Mouse (Mus musculus): ENCODE results near the gene Sox6. TPM values are rescaled to one million over a fixed set of nuclear protein-coding genes. Genes with fewer than 3 reads are reported as not detected.

Sox6 gene
- total RNA-seq, 2 experiments from 2014 or later: 0.45 to 0.99 TPM

DNA sequence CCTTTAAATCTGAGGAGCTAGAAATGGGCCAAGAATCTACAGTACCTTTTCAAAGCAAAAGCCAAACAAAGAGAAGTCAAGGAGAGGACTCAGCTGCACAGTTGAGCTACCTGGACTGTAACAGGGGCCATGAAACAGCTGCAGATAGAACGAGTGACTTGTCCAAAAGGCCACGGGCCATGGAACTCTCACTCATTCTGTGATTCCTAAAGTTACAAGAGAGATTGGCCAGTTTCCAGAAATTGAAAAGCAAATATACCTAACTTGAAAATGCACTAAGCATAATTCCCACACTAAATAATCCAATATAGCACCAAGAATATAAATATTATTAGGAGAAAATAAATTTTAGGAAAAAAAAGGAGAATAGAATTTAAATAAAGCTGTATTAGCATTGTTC is 274.7 kb downstream of the Sox6 start:
- ATAC-seq (ENCODE audit: poor library complexity, severe bottlenecking): no peak

DNA sequence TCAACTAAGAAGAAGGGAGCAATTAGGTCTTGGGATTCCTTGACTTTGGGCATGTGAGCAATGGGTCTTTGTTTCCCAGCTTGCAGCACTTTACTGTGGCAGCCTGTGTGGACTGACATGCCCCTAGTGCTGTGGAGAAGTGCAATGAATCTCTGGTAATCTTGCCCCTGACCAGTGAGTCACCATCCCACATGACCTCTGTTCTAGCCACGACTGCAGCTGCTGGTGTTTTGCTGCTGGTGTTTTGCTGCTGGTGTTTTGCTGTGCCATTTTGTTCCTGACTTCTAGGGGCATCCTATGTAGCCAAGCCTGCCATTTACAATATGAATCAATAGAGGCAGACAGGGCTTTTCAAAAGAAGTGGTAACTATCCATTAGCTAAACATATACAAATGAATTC is 280.4 kb downstream of the Sox6 start:
- ATAC-seq (ENCODE audit: poor library complexity, severe bottlenecking): no peak

DNA sequence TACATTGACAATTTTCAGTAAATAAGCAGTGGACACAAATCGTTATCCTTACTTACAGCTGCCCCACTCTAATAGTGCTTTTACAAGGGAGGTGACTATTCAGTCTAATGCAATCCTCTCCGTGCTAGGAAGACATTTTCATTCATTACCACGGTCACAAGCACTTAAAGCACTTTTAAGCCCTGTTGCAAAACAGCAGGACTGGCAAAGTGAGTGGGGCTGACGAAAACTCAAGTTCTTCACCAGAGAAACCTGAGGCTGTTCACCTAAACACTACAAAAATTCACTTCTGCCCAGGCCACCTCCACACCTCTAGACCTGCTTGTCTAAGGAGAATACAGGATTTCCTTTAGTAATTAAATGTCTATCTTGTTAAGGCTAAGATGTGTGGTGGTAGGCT is 283.3 kb downstream of the Sox6 start:
- no peak for ATAC-seq (ENCODE audit: poor library complexity, severe bottlenecking)

DNA sequence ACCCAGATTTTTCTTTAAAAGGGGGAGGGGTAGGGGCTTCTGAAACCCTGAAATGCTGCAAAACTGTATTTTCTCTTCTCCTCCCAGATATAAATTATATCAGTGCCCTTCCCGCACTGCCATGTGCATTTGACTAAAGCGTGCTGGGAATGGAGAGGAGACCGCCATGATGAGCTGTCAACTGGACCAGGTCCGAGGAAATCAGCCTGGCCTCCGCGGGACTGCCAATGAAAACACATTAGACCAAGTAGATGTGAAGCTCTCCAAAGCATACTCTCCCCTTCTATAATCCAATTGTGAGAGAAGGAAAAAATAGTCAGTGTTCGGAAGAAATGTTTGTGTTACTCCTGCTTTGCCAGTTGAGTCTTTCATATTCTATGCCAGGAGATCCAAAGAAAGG is 284.4 kb downstream of the Sox6 start:
- no peak for ATAC-seq (ENCODE audit: poor library complexity, severe bottlenecking)

DNA sequence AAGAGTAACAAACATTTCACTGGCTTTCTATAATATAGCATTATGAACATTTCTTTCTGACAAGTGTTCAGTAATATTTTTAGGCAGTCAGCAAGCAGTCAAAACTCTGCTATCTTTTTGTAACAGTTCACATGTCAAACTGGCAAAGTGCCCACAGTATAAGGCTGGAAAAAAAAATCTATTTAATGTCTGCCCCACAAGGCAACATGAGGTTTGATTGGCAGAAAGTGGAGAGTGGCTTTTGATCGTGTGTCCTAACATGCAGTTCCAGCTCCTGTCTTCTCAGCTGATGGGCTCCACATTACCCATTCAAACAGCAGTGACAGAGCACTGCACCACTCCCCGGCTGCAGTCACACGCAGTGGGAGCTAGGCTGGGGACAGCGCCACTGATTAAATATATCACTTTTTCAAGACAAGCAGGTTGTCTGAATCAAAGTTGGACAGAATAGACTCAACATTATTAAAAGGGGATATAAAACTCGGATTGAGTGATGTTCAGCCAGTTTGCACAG is 286.4 kb downstream of the Sox6 start:
- no peak for ATAC-seq (ENCODE audit: poor library complexity, severe bottlenecking)

DNA sequence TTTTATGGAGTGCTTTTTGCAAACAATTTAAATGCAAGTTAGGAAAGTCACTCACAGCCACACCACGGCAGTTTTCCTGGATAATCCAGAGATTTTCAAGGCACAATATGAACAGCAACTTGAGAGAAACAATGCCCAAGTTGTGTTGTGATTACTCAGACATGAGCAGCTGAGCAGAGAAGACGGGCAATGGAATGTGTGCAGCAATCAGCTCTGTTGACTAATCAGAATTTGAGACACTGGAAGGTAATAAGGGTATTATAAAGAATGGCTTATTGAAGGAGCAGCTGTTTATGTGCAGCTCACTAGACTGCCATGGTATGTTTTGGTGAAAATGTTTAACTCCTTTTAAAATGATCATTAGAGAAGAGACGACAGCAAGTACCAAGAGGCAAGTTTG is 287.5 kb downstream of the Sox6 start:
- ATAC-seq (ENCODE audit: poor library complexity, severe bottlenecking): no peak

DNA sequence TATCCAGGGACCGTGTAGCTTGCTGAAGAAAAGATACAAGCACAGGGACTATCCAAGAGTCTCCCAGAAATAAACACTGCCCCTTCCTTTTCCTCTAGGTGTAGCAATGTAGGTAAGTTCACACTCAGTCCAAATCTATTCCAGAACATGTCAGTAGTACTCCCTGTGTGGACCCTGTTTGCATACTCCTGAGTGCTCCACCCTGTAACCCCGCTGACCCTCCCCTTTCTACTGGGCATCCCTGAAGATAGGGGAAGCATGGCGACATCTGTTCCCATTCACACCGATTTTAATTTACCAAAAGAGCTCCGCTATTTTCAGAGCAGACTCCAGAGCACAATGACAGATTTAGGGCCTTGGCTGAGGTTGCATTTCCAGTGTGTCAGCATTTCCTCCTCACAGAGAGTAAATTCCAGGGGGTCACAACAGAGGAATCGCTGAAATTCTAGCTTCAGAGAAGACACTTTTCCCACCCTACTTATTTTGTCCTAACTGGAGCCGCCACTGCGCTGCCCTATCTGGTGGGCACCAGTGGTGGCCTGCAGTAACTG is 288.2 kb downstream of the Sox6 start:
- no peak for ATAC-seq (ENCODE audit: poor library complexity, severe bottlenecking)

DNA sequence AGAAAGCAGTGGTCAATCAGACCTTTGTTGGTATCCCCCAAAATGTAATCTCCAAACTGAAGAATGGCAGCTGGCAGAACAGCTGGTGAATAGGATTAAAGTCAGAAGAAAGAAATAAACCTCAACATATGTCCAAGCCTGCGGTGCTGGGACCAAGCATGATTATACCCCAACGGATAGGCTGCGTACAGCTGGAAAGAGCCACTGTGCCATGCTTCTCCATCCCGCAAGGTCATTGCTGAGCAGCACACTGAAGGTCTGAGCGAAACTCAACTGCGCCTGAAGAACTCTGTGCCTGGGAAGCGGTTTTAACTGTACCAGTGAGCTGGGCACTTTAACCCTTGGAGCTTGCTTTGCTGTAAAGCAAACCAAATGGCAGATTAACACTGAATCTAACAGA is 291.1 kb downstream of the Sox6 start:
- ATAC-seq (ENCODE audit: poor library complexity, severe bottlenecking): no peak

DNA sequence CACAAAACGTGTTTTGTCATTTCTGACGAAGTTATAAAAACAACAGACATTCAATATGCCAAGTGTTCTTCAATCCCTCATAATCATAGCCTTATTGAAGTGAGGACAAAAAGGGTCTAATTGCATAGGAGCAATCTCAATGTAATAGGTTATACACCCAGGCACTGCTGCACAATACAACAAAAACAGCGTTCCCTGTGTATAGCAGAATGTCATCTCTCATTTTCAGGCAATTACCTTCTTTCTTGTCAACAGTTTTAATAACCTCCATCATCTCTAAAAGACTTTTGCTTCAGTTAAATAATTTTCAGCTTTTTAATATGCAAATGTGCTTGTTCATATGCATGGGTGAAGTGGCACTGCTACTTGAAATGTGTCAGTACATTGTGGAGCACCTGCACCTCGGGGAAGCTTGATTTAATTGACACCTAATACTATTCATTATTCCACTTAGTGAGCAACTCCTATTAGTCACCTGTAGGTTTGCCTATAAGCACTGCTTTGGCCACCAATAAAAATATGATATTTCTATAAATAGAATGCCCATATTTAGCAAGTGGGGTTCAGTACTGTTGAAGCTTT is 292.8 kb downstream of the Sox6 start:
- ATAC-seq (ENCODE audit: poor library complexity, severe bottlenecking): no peak

DNA sequence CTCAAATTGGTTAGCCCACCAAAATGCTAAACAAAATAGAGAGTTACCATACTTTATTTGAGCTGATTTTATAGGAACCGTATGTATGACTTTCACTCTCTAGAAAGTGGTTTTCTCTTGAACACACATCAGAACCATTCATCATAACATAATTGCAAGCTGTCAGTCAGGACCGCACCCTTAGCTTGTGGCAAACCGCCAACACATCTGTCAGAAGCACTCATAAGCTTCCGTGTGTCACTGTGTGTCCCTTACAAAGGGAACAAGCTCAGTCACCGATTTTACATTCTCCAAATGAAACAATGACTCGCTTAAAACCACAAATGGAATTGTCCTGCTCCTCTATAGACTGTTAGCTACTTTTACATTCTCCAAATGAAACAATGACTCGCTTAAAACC is 304.5 kb downstream of the Sox6 start:
- peak; percentile 56 for ATAC-seq (ENCODE audit: poor library complexity, severe bottlenecking)

DNA sequence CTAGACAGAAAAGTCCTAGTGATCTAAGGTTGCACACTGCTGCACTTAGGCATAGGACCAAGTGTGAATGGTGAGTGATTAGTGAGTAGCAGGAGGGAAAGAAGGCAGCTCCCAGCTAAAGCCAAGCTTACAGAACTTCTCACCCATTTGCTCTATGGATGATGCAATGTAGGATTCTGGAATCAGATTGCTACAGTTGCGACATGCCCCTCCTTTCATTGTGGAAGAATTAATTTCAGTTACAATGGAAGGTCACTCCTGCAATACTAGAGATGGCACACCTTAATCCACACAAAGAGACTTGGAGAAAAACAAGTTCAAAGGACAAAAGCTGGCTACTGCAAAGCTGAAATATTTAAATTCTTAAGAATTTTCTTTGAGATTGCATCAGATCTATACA is 305.8 kb downstream of the Sox6 start:
- no peak for ATAC-seq (ENCODE audit: poor library complexity, severe bottlenecking)

DNA sequence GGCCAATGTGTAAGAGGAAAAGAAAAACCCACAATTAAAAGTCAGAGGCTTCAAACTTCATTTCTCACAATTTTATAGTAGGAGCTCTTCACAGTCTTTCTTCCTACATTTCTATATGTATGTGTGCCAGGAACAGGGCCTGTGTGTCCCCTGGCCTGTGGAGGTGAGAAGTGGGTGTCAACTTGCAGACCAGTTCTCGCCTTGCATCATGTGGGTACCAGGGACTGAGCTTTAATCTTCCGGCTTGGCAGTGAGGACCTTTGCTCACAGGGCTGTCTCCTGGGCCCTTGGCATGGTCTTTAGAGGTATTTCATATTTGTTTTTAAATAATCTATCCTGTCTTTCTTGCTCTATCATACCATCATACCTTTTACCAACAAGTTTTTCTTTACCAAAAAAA is 311.8 kb downstream of the Sox6 start:
- ATAC-seq (ENCODE audit: poor library complexity, severe bottlenecking): no peak

DNA sequence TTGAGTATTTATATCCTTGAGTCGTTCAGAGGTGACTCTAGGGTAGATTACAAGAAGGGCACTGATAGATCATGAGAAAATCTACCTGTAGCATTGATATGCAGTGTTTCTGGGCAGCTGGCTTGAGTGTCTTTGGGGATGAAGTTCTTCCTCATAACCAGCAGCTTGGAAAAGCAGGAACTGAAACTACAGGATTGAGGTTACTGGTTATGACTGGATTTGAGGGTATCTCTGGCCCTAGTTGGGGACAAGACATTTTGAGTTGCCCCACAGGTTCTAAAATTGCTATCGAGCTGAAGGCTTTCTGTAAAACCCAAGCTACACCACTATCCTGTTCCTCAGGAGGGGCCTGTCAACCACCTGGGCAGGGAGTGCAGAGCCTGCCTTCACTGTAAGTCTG is 314.2 kb downstream of the Sox6 start:
- peak; percentile 51; the same call in 1 of the 2 replicates for ATAC-seq (ENCODE audit: poor library complexity, severe bottlenecking)

DNA sequence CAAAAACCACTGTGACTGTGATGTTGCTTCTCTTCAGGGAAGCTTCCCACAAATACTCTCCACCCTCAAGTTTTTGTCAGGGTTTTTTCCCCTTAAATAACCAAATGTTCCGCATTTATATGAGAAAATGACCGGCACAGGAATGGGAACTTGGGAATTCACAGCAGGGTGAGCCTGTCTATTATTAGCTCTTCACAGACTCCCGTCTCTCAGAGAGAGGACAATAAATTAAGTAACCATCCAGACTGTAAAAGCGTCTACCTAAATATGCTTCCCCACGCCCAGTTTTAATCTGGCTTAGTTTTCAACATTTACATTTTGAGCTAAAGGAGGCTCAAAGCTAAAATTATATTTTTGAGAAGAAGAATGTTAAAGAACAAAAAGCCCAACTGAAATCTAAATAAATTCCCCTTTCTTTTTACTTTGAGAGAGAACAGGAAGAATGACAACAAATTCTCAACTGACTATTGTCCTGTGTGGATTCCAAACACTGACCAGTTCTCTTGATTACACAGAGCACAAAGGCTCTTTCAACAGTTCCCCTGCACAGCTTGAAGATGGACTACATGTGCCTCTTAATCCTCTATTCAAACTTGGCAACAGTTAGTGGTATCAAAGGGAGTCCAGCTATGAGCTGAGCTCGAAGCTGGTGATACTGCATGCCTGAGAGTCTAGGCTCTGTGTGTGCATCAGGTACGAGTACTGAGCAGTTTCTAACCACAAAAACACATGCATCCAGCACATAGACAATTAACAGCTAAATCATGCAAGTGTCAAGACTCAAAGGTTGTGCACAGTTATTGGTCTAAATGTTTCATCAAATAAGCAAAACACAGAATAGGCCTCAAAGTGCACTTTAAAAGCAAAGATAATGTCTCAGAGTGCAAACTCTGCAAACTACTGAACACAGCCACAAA is 316.7 kb downstream of the Sox6 start:
- no peak for ATAC-seq (ENCODE audit: poor library complexity, severe bottlenecking)

DNA sequence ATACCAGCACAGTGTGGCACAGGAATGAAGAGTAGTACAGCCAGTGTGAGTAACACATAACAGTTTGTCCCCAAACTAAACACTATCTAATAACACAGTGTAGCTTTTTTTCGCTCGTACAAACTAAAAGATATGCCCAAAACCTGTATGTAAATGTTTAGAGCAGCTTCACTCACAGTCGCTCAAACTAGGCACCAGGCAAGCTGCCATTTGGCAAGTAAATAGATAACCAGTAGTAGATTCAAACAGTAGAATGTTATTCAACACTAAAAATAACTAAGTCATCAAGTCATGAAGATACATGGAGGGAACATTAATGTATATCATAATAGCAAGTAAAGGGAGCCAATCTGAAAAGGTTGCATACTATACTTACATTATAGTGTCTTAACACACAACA is 318.8 kb downstream of the Sox6 start:
- no peak for ATAC-seq (ENCODE audit: poor library complexity, severe bottlenecking)

DNA sequence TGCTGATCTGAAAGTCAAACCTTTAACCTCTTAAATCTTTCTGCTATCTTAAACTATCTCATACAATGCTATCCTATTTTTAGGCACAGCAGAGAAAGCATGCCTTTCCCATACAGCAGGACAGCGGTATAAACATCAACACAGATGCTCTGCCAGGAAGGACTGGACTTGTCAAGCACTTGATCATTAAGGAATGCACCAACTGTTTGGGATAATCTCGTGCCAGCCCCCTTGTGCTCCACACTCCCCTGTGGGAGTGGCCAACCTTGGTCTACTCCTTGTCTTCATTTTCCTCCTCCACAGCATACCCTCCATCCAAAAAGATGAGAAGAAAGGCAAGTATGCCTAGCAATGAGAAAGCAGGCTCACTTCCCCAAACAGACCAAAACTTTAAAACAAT is 332.5 kb downstream of the Sox6 start:
- ATAC-seq (ENCODE audit: poor library complexity, severe bottlenecking): no peak

DNA sequence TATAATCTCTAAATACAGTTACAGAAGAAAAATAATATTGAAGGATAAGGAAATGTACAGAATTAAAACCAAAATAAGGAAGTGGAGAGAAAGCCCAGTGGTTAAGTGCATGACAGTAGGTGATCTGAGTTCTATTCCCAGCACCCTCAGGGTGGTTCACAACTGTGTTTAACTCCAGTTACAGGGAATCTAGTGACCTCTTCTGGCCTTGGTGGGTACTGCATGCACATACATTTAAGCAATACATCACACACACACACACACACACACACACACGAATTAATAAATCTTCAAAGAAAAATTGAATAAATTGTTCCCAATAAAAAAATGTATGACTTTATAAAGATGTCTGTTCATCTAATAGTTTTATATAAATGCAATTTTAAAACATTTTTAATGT is 340.5 kb downstream of the Sox6 start:
- ATAC-seq (ENCODE audit: poor library complexity, severe bottlenecking): peak; percentile 35; the same call in 1 of the 2 replicates

DNA sequence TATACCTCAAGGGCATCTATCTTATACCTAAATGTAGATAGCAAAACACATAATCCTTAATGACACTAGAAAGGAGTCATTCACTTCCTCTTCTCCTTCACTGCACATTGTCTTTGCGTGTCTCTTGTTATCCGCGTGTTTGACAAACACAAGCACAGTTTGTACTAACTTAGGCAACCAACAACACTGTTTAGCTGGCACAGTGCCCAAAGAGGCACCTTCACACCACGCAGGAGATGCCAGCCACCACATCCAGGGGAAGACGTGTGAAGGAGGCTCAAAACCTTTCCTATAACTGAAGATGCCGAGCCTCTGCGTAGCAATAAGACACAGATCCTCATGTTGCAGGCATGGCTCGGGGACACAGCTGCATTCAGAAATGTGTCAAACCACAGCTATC is 345.4 kb downstream of the Sox6 start:
- no peak for ATAC-seq (ENCODE audit: poor library complexity, severe bottlenecking)

DNA sequence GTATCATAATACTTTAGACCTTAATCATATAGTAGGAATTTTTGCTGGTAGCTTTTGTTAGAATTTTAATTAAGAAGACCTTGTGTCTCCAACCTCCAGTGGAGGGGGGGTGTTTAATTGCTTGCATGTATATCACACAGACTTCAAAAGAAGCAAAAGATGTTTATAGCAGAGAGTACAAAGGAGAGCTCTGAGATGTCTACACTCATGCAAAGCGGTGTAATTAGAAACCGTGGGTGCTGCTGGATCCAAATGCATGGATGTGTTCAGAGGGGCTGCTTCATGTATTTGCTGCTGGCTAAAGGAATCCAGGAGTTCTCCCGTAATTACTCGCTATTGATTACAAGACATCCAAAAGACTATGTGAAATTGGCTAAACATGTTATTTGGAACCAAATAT is 347.5 kb downstream of the Sox6 start:
- no peak for ATAC-seq (ENCODE audit: poor library complexity, severe bottlenecking)

DNA sequence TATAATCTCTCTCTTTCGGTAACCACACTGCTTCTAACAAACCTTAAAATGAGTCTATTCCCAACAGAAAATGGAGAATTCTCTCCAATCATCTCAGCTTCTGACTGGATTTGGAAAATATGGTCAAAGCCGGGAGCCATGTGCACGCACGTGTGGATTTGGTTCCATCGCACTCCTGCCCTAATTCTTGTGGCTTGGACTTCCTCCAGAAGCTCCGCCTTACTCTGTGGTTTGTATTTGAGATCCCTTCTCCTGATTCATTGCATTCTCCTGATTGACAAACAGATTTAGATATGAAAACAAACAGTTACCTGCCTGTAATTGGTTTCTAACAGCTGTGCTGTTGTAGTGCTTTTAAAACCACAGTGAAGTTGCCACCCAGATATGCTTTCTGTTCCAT is 351.9 kb downstream of the Sox6 start:
- no peak for ATAC-seq (ENCODE audit: poor library complexity, severe bottlenecking)

DNA sequence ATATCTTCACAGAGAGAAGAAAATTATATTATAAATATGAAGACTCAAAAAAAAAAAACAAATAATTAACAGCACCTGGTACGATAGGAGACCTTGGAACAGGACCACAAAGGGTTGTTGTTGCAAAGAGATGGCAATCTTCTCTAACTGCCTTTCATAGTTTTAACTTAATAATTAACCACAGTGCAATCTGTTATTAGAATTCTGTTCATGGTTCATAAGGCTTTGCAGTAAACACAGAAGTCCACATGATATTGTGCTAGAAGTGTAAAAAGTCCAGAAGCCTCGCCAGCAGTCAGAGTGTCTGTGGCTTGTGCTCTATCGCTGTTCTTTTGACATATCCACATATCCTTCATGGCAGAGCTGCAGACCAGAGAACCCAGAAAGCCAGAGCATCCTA is 354.5 kb downstream of the Sox6 start:
- ATAC-seq (ENCODE audit: poor library complexity, severe bottlenecking): no peak

DNA sequence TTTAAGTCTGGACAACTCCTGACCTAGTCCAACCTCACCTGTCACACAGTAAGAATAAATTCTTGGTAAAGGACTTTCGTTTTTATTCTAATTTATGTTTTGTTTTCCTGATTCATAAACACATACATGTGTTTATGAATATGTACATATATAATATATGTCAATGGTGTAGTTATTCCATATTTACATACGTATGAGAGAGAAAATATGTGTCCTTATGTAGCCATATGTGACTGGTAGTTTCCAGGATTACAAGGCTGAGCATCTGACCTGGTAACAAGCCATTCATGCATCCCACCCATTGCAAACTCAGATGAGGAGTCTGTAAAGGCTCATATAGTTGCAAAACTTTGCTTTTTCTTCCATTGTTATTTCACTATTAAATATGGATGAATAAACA is 366.8 kb downstream of the Sox6 start:
- no peak for ATAC-seq (ENCODE audit: poor library complexity, severe bottlenecking)

Measured in megakaryocyte, adult 5-6 weeks (primary cell).